Mouse (Mus musculus) kidney, adult 2 months (tissue): ENCODE measurements around the gene Dus3l.

Experiments used
- CTCF ChIP-seq: fragments of 200-500 bp; conservative IDR thresholded peaks from 2 replicates; pipeline ENCODE4 v1.5.1; 2011; ENCODE audit warnings: low read depth, mild to moderate bottlenecking, control low read depth, low read length, moderate library complexity, mixed read lengths; ENCODE audit not compliant: insufficient read depth, insufficient read length
- POLR2A ChIP-seq: fragments of 200-500 bp; IDR thresholded peaks from one replicate; pipeline ENCODE4 v1.6.1; 2011; ENCODE audit warnings: low read depth, low read length, control low read depth

GRCm38 (mm10) chr17:56793614-56794319 lies 29.2 kb downstream of the Dus3l start:
- TF ChIP-seq POLR2A (no peak), CTCF (no peak)
